Mouse (Mus musculus) G1E (cell line): ENCODE results near the gene Lgals9.

Experiments used
- CTCF ChIP-seq: IDR thresholded peaks from 2 replicates; pipeline ENCODE4 v1.5.1; 2012; ENCODE audit warnings: low read depth, low read length, inconsistent platforms, mixed read lengths
- GATA1 ChIP-seq: IDR thresholded peaks from 2 replicates; pipeline ENCODE4 v1.6.1; 2012; ENCODE audit warnings: borderline replicate concordance, low read length, inconsistent platforms, mixed read lengths

- no peak for TF ChIP-seq GATA1
- TF ChIP-seq CTCF = no peak
Observed at GRCm38 (mm10) chr11:78968121-78968520, 16.6 kb downstream of the Lgals9 start.
